Mouse (Mus musculus) midbrain, embryonic 11.5 days (tissue): ENCODE results near the gene Slc16a13. TPM values are rescaled to one million over a fixed set of nuclear protein-coding genes. Genes with fewer than 3 reads are reported as not detected.

Source experiments
- ATAC-seq: fragments of 200-750 bp; cut with Nextera tagmentation; 2 replicates; pipeline ENCODE4 v1.8.0; 2017; ENCODE audit warnings: moderate TSS enrichment, moderate library complexity; ENCODE audit not compliant: low FRiP score
- DNase-seq: peaks from one replicate; pipeline ENCODE4 v3.0.0; 2015; ENCODE audit warnings: low spot score; ENCODE audit errors: missing footprints
- H3K27ac ChIP-seq: fragments of 300-500 bp; sonication (generic); 2 replicates; pipeline ENCODE4 v1.5.1; 2014; ENCODE audit warnings: low read depth, low read length
- H3K27me3 ChIP-seq: fragments of 300-500 bp; sonication (generic); 2 replicates; pipeline ENCODE4 v1.6.1; 2014; ENCODE audit warnings: mild to moderate bottlenecking, low read length, moderate library complexity, mixed read lengths; ENCODE audit not compliant: control insufficient read depth, insufficient read depth
- H3K36me3 ChIP-seq: fragments of 300-500 bp; sonication (generic); 2 replicates; pipeline ENCODE4 v1.6.1; 2014; ENCODE audit warnings: mild to moderate bottlenecking, low read length, moderate library complexity, mixed read lengths; ENCODE audit not compliant: control insufficient read depth, insufficient read depth
- H3K4me1 ChIP-seq: fragments of 300-500 bp; sonication (generic); 2 replicates; pipeline ENCODE4 v1.6.1; 2014; ENCODE audit warnings: low read length; ENCODE audit not compliant: control insufficient read depth, insufficient read depth
- H3K4me2 ChIP-seq: fragments of 300-500 bp; sonication (generic); 2 replicates; pipeline ENCODE4 v1.6.1; 2014; ENCODE audit warnings: mild to moderate bottlenecking, moderate library complexity
- H3K4me3 ChIP-seq: fragments of 300-500 bp; sonication (generic); 2 replicates; pipeline ENCODE4 v1.5.1; 2014; ENCODE audit warnings: low read depth, low read length
- H3K9ac ChIP-seq: fragments of 300-500 bp; sonication (generic); 2 replicates; pipeline ENCODE4 v1.6.1; 2014; ENCODE audit warnings: low read length
- H3K9me3 ChIP-seq: fragments of 300-500 bp; sonication (generic); 2 replicates; pipeline ENCODE4 v1.6.1; 2016; ENCODE audit warnings: low read length; ENCODE audit not compliant: control insufficient read depth
- WGBS: fragments of 180-500 bp; shearing (Covaris S2); extraction: QIAGEN DNeasy Blood & Tissue Kit; methylation state at CpG from one replicate; pipeline ENCODE4 v1.1.7; 2014; 5-methylcytosine and 5-hydroxymethylcytosine counted together
- polyA plus RNA-seq: library from polyadenylated mRNA; unstranded; fragments of >200 nt; fragmentation: Nextera tagmentation; extraction: Ambion mirVana; gene quantifications from 2 replicates; pipeline ENCODE4 v1.2.1, GENCODE M21; 2014

Gene Slc16a13
- polyA plus RNA-seq, 1 experiment from 2014 or later = 15.8 TPM

- H3K4me3 ChIP-seq = peak overlapping the region; percentile 0; the same call in 1 of the 2 replicates
- peaks cover 4% of the 10 kb centered on the region; the same call in 1 of the 2 replicates for H3K4me1 ChIP-seq
- H3K27me3 ChIP-seq = peaks cover 53% of the 10 kb centered on the region
- ATAC-seq = no peak
- H3K27ac ChIP-seq = no peak overlapping the region
- H3K9me3 ChIP-seq = no peaks in the 10 kb centered on the region
- no peaks in the 10 kb centered on the region for H3K36me3 ChIP-seq
- H3K9ac ChIP-seq = peak overlapping the region; percentile 36; the same call in 1 of the 2 replicates
- WGBS = 18% methylated on average over 27 of the region's 27 CpGs
- peak overlapping the region; percentile 16 for H3K4me2 ChIP-seq
- DNase-seq = peak; percentile 89
These were observed 5.1 kb upstream of the Slc16a13 start for GRCm38 (mm10) chr11:70225798-70226601.

DNA sequence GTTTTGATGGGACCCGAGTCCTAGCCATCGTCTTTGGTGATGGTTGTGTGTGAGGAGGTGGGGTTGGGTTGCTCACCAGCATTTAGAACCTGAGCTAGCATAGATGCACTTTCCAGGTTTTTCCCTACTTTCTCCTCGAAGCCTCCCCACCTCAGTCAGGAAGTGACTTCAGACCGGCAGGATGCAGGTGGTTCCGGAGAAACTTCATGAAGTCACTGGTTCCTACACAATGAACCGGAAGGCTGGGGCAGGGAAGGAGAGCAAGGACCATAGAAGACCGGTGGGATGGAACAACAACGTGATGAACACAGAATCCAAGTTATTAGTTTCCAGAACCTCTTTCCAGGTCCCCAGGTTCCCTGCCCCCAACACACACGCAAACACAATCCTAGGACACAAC is 2.9 kb upstream of the Slc16a13 start:
- 86% methylated on average over 9 of the region's 9 CpGs for WGBS
- DNase-seq = no peak
- Histone ChIP-seq H3K9ac (no peak overlapping the region), H3K4me1 (peaks cover 11% of the 10 kb centered on the region), H3K4me2 (no peak overlapping the region), H3K9me3 (no peaks in the 10 kb centered on the region), H3K36me3 (no peaks in the 10 kb centered on the region), H3K27ac (no peak overlapping the region), H3K27me3 (peaks cover 37% of the 10 kb centered on the region), H3K4me3 (no peak overlapping the region)
- ATAC-seq = no peak

DNA sequence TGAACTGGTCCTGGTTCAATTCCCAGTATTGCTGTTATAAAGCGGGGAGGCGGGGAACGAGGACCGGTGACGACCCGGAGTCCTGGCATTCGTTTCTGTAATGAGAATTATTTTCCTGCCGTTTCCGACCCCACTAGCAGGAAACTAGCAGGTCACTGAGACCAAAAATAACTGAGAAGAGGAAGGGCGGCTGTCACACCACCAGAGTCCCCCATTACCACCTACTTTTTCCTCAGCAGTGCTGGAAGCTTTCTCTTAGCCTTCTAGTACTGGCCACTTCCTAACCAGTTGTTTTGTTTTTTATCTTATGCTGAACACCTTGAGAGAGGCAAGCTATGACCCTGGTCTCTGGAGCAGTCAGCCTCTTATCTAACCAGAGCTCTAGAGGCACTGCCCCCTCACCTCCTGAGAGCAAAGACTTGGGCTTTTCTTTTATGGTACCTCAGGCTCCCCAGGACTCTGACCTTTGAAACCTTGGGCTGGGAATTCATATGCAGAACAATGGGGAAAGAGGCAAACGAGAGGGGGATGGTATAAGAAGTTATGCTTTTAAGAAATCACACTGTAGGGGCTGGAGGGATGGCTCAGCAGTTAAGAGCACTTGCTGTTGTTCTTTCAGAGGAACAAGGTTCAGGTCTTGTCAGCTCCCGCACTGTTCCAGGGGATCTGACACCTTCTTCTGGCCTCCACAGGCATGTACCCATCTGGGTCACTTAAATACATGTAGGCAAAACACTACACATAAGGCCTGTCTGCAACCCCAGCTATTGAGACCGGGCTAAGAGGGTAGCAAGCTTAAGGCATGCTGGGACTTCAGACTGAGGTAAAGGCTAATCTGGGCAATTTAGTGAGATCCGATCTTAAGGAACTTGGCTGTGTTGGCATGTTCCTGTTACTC is 988 bp upstream of the Slc16a13 start:
- H3K4me2 ChIP-seq = peak overlapping the region; percentile 88
- no peaks in the 10 kb centered on the region for H3K36me3 ChIP-seq
- peak overlapping the region; percentile 2; the same call in 1 of the 2 replicates for H3K27ac ChIP-seq
- H3K27me3 ChIP-seq = peaks cover 18% of the 10 kb centered on the region
- peaks cover 15% of the 10 kb centered on the region for H3K4me1 ChIP-seq
- no peaks in the 10 kb centered on the region for H3K9me3 ChIP-seq
- H3K9ac ChIP-seq = peak overlapping the region; percentile 66
- 11% methylated on average over 14 of the region's 14 CpGs for WGBS
- ATAC-seq (no peak), DNase-seq (peak; percentile 88)
- H3K4me3 ChIP-seq = peak overlapping the region; percentile 61

GRCm38 (mm10) chr11:70220323-70220722 is 541 bp downstream of the Slc16a13 start:
- peak overlapping the region; percentile 61 for H3K4me3 ChIP-seq
- H3K4me2 ChIP-seq = peak overlapping the region; percentile 88
- ATAC-seq (no peak), DNase-seq (no peak)
- peaks cover 17% of the 10 kb centered on the region for H3K27me3 ChIP-seq
- no peaks in the 10 kb centered on the region for H3K36me3 ChIP-seq
- H3K27ac ChIP-seq = peak overlapping the region; percentile 80
- peaks cover 15% of the 10 kb centered on the region for H3K4me1 ChIP-seq
- H3K9me3 ChIP-seq = no peaks in the 10 kb centered on the region
- under 1% methylated on average over 24 of the region's 24 CpGs for WGBS
- H3K9ac ChIP-seq = peak overlapping the region; percentile 84

GRCm38 (mm10) chr11:70219873-70220272 is 991 bp downstream of the Slc16a13 start:
- peaks cover 19% of the 10 kb centered on the region for H3K4me1 ChIP-seq
- WGBS = 55% methylated on average over 7 of the region's 7 CpGs
- peaks cover 19% of the 10 kb centered on the region for H3K27me3 ChIP-seq
- DNase-seq = peak; percentile 87
- no peak for ATAC-seq
- H3K36me3 ChIP-seq = no peaks in the 10 kb centered on the region
- H3K9ac ChIP-seq = peak overlapping the region; percentile 84
- H3K4me3 ChIP-seq = peak overlapping the region; percentile 61
- H3K9me3 ChIP-seq = no peaks in the 10 kb centered on the region
- H3K4me2 ChIP-seq = peak overlapping the region; percentile 88
- H3K27ac ChIP-seq = no peak overlapping the region; the same call in 1 of the 2 replicates

DNA sequence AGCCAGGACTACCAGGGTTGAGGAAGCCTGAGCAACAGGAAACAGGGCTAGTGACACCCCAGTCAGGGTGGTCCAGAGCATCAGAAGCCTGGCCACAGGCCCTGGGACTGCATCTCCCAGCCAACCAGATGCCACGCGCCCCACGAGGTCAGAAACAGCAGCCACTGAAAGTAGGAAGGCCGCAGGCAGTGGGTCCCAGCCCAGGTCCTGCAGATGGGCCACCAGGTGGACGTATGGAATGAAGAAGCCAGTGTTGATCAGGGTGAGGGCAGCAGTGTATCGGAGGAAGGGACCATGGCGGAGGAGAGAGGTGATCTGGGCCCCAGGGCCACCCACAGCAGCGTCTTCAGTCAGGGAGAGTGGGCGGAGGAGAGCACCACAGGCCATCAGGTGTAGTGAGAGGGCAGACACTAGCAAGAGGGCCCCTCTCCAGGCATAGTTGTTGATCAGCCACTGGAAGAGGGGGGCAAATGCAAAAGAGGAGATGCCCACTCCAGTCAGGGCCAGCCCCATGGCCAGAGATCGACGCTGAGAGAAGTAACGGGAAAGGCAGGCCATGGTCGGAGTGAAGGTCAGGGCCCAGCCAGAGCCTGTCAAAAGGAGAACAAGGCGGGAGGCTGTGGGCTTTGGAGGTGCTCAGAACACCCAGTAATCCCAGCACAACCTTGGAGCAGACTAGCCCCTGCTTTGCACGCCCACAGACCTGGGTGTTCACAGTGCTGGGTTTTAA is 2.0 kb downstream of the Slc16a13 start:
- DNase-seq = no peak
- Histone ChIP-seq H3K9ac (no peak overlapping the region), H3K4me1 (peaks cover 29% of the 10 kb centered on the region), H3K36me3 (no peaks in the 10 kb centered on the region), H3K27ac (no peak overlapping the region), H3K4me3 (no peak overlapping the region), H3K27me3 (peaks cover 28% of the 10 kb centered on the region), H3K4me2 (peak overlapping the region; percentile 88), H3K9me3 (no peaks in the 10 kb centered on the region)
- 90% methylated on average over 15 of the region's 15 CpGs for WGBS
- no peak for ATAC-seq

GRCm38 (mm10) chr11:70218039-70218438 is 2.8 kb downstream of the Slc16a13 start:
- Histone ChIP-seq H3K9ac (no peak overlapping the region), H3K36me3 (no peaks in the 10 kb centered on the region), H3K4me2 (no peak overlapping the region), H3K27ac (no peak overlapping the region), H3K27me3 (peaks cover 35% of the 10 kb centered on the region), H3K9me3 (no peaks in the 10 kb centered on the region), H3K4me1 (peaks cover 33% of the 10 kb centered on the region), H3K4me3 (no peak overlapping the region)
- ATAC-seq (no peak), DNase-seq (no peak)
- 91% methylated on average over 4 of the region's 4 CpGs for WGBS

GRCm38 (mm10) chr11:70216103-70216502 is 4.8 kb downstream of the Slc16a13 start:
- DNase-seq (no peak), ATAC-seq (no peak)
- peaks cover 28% of the 10 kb centered on the region for H3K4me1 ChIP-seq
- no peaks in the 10 kb centered on the region for H3K36me3 ChIP-seq
- no peaks in the 10 kb centered on the region for H3K9me3 ChIP-seq
- H3K4me3 ChIP-seq = no peak overlapping the region
- no peak overlapping the region; the same call in 1 of the 2 replicates for H3K4me2 ChIP-seq
- peaks cover 39% of the 10 kb centered on the region for H3K27me3 ChIP-seq
- H3K9ac ChIP-seq = no peak overlapping the region
- no peak overlapping the region for H3K27ac ChIP-seq
- WGBS = 48% methylated on average over 3 of the region's 3 CpGs
